Mouse (Mus musculus): Measurements from ENCODE around the gene Cys1. TPM values are rescaled to one million over a fixed set of nuclear protein-coding genes. Genes with fewer than 3 reads are reported as not detected.
A peak's percentile ranks its signal among the peaks of the same experiment; 100 is the strongest.
"Not testable (repeated sequence)": the region's sequence is repeated elsewhere in the genome, so short reads cannot be mapped to it uniquely, and the experiment has no call there.

Gene Cys1
- polyA plus RNA-seq, 1 experiment from 2014 or later: 0.56 TPM

DNA sequence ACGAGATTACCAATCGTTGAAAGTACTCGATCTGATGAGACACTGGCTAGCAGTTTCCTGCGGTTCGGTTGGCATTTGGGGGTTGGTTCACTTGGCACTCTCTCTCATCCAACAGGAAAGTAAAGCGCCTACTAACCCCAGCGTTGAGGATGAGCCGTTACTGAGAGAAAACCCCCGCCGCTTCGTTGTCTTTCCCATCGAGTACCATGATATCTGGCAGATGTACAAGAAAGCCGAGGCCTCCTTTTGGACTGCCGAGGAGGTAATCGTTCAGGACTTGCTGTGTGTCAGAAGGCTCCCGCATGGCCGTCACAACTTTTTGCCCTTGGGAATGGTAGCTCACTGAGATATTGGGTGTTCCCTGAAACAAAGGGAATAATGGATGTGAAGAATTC lies 27.2 kb upstream of the Cys1 start:
- Histone ChIP-seq H3K4me1 (replicated peaks) (peaks cover 29% of the 10 kb centered on the region), H3K4me2 (peak overlapping the region; percentile 77), H3K9me3 (no peaks in the 10 kb centered on the region), H3K27me3 (peaks cover 10% of the 10 kb centered on the region; the same call in 1 of the 2 replicates), H3K27ac (peak overlapping the region; percentile 75; the same call in 1 of the 2 replicates), H3K4me3 (peak overlapping the region; percentile 86), H3K9ac (peak overlapping the region; percentile 84), H3K36me3 (peaks cover 8% of the 10 kb centered on the region; the same call in 1 of the 2 replicates)
- under 1% methylated on average over 17 of the region's 17 CpGs for WGBS
- ATAC-seq (ENCODE audit: low FRiP score): no peak

- Histone ChIP-seq H3K4me1 (replicated peaks) (peaks cover 29% of the 10 kb centered on the region), H3K36me3 (peaks cover 6% of the 10 kb centered on the region; the same call in 1 of the 2 replicates), H3K4me3 (peak within 1 kb of the TSS; percentile 86), H3K27ac (peak within 1 kb of the TSS; percentile 75), H3K27me3 (peaks cover 10% of the 10 kb centered on the region; the same call in 1 of the 2 replicates), H3K9me3 (no peaks in the 10 kb centered on the region), H3K9ac (peak within 1 kb of the TSS; percentile 84), H3K4me2 (peak within 1 kb of the TSS; percentile 77)
- 0% methylated on average over 83 of the region's 83 CpGs for WGBS
- ATAC-seq (ENCODE audit: low FRiP score): peak; percentile 91
These were observed 26.6 kb upstream of the Cys1 start, which contains the start of gene Rrm2 for GRCm38 (mm10) chr12:24707954-24708823. Gene Rrm2 (plus strand): TSS chr12:24708241.

DNA sequence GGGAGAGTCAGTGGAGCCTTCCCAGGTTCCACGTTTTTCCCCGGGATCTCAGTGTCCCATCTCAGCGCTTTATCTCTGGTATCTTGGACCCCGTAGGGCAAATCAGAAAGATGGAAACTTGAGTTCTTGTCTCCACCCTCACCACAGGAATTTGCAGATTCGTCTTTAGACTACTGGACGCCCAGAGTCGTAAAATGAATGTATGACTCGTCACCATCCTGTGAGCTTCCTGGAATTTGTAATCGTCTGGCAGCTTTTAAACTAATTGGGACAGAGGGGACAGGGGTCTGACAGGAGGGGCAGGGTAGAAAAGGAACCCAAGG lies 25.8 kb upstream of the Cys1 start:
- WGBS: under 1% methylated on average over 9 of the region's 9 CpGs
- Histone ChIP-seq H3K27me3 (peaks cover 10% of the 10 kb centered on the region; the same call in 1 of the 2 replicates), H3K27ac (no peak overlapping the region), H3K4me2 (peak overlapping the region; percentile 77), H3K4me1 (replicated peaks) (peaks cover 29% of the 10 kb centered on the region), H3K4me3 (peak overlapping the region; percentile 86), H3K9ac (peak overlapping the region; percentile 84), H3K9me3 (no peaks in the 10 kb centered on the region), H3K36me3 (0 out of 2 replicates have a peak, but pooled peaks cover 3% of the 10 kb centered on the region)
- ATAC-seq (ENCODE audit: low FRiP score): no peak; the same call in 1 of the 2 replicates

DNA sequence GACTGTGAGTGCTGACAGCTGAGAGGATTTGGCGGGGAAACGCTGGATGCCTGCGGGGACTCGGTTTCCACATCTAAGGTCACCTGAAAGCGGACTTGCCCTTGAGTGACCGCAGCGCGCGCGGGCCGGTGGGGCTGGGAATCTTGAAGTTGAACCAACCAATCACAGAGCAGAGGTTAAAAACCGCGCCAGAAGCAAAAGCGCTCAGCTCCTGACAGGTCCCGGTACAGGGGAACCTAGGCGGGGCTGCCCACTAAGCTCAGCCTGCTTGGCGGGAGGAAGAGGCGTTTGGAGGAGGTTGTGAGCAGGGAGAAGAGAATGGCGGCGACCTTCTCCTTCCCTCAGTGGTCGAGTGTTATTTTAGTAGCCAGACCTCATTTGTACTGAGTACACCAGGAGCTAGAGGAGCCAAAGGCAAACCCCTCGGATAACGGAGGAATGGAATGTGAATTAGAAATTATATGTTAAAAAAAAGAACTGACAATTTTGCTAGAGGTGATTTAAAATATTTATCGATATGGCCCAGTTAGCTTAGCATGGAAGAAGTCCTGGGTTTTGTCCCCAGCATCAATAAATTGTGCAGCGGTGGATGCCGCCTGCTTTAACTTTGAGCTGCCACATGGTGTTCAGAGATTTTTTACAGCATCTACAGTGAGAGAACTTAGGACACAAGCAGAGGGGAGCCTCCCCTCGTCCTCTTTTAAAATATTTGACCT lies 25.3 kb upstream of the Cys1 start:
- ATAC-seq (ENCODE audit: low FRiP score): no peak
- Histone ChIP-seq H3K9ac (peak overlapping the region; percentile 84; the same call in 1 of the 2 replicates), H3K4me3 (peak overlapping the region; percentile 86), H3K27me3 (peaks cover 10% of the 10 kb centered on the region; the same call in 1 of the 2 replicates), H3K36me3 (no peaks in the 10 kb centered on the region), H3K4me2 (peak overlapping the region; percentile 77), H3K9me3 (no peaks in the 10 kb centered on the region), H3K4me1 (replicated peaks) (peaks cover 29% of the 10 kb centered on the region), H3K27ac (no peak overlapping the region)
- under 1% methylated on average over 27 of the region's 27 CpGs for WGBS

- Histone ChIP-seq H3K4me3 (no peak overlapping the region), H3K4me1 (replicated peaks) (peaks cover 29% of the 10 kb centered on the region), H3K27ac (no peak overlapping the region), H3K9me3 (no peaks in the 10 kb centered on the region), H3K36me3 (no peaks in the 10 kb centered on the region), H3K27me3 (peaks cover 10% of the 10 kb centered on the region; the same call in 1 of the 2 replicates), H3K9ac (no peak overlapping the region), H3K4me2 (no peak overlapping the region)
- WGBS: 89% methylated on average over 15 of the region's 15 CpGs
- ATAC-seq (ENCODE audit: low FRiP score): no peak
These were observed 24.1 kb upstream of the Cys1 start for GRCm38 (mm10) chr12:24705502-24706263.

DNA sequence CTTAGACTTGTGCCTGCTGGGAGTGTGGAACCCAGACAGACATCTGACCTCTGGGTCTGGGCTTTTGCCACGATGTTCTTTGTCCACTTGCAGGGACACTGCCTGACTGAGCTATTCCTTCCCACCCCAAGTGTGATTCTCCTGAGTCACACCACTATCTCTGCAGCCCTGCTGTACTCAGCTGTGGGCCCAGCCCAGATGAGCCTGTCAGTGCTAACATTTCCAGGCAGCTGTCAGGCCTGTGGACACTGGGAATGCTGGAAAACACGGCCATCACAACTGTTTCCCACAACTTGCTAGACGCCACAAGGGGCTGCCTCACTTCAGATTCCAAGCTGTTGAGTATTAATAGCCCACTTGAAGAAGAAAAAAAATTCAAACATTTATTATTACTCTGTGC lies 21.4 kb upstream of the Cys1 start:
- Histone ChIP-seq H3K9me3 (no peaks in the 10 kb centered on the region), H3K27ac (no peak overlapping the region), H3K4me3 (no peak overlapping the region), H3K9ac (no peak overlapping the region), H3K4me1 (replicated peaks) (peaks cover 16% of the 10 kb centered on the region), H3K4me2 (no peak overlapping the region), H3K36me3 (no peaks in the 10 kb centered on the region), H3K27me3 (peaks cover 10% of the 10 kb centered on the region; the same call in 1 of the 2 replicates)
- 86% methylated on average over 3 of the region's 3 CpGs for WGBS
- ATAC-seq (ENCODE audit: low FRiP score): no peak

DNA sequence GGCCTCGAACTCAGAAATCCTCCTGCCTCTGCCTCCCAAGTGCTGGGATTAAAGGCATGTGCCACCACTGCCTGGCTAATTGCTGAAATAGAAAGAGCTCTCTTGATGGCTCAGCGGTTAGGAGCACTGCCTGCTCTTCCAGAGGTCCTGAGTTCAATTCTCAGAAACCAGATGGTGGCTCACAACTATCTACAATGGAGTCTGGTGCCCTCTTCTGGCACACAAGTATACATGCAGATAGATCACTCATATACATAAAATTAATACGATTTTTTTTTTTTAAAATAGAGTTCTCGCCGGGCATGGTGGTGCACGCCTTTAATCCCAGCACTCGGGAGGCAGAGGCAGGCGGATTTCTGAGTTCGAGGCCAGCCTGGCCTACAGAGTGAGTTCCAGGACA lies 20.0 kb upstream of the Cys1 start:
- not testable (repeated sequence) for H3K27ac ChIP-seq; H3K4me2 ChIP-seq; H3K9ac ChIP-seq; ATAC-seq (ENCODE audit: low FRiP score); H3K4me1 ChIP-seq (replicated peaks); H3K4me3 ChIP-seq; H3K27me3 ChIP-seq; H3K9me3 ChIP-seq; H3K36me3 ChIP-seq
- WGBS: 89% methylated on average over 9 of the region's 9 CpGs

DNA sequence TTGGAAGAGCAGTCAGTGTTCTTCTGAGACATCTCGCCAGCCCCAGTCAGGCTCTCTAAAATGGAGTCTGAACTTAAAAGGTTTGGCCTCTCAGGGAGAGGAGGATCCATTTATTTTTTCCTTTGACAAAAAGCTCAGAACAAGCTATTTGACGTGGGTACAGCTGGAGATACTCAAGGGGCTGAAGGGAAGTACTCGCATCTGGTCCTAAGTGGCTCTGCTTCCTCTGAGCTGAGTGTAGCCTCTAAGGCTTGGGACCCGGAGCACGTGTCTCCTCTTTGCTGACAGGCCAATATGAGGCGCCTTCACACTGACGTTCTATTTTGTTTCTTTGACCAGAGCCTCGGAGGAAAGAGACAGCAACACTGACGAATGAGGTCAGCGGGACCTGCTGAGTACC lies 18.0 kb upstream of the Cys1 start:
- Histone ChIP-seq H3K36me3 (no peaks in the 10 kb centered on the region), H3K4me3 (no peak overlapping the region), H3K9me3 (no peaks in the 10 kb centered on the region), H3K9ac (no peak overlapping the region), H3K27me3 (no peaks in the 10 kb centered on the region), H3K27ac (no peak overlapping the region), H3K4me2 (no peak overlapping the region), H3K4me1 (replicated peaks) (no peaks in the 10 kb centered on the region)
- WGBS: 73% methylated on average over 10 of the region's 10 CpGs
- ATAC-seq (ENCODE audit: low FRiP score): no peak

GRCm38 (mm10) chr12:24698514-24698913 lies 16.9 kb upstream of the Cys1 start:
- no peaks in the 10 kb centered on the region for H3K27me3 ChIP-seq
- WGBS: 75% methylated on average over 3 of the region's 3 CpGs

DNA sequence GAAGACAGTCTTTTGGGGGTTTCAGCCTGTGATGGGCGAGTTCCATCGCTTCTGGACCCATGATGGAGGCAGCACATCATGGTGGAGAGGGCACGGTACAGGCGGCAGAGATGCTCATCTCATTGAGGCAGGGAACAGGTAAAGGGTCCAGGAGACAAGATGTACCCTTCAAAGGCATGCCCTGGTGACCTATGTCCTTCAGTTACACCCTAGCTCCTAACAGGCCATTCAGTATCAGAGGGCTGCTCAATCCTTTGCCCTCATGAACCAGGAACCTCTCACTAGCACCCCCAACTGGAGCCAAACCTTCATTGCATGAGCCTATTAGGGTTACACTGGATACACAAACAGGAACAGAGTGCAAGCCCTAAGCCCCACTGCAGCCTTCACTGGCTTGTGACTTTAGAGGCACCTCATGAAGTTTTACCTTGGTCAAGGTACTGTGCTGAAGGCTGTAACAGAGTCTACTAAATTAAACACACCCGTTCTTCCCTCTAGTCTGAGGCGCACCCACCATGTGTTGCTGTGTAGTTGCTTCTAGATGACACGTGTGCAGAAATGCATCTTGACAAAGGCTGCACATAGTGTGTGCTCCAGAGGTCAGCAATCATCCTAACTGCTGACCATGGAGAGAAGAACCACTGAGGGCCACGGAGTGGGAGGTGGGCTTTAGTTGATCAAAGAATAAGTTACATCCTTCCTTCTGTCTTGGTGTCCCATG lies 16.0 kb upstream of the Cys1 start:
- H3K9ac ChIP-seq: no peak overlapping the region
- WGBS: 63% methylated on average over 8 of the region's 8 CpGs
- no peaks in the 10 kb centered on the region for H3K27me3 ChIP-seq
- ATAC-seq (ENCODE audit: low FRiP score): peak; percentile 52
- H3K27ac ChIP-seq: no peak overlapping the region
- no peaks in the 10 kb centered on the region for H3K4me1 ChIP-seq (replicated peaks)
- H3K4me3 ChIP-seq: no peak overlapping the region
- no peaks in the 10 kb centered on the region for H3K36me3 ChIP-seq
- 0 out of 2 replicates have a peak overlapping the region, but pooled peaks have one; percentile 16 for H3K4me2 ChIP-seq
- H3K9me3 ChIP-seq: no peaks in the 10 kb centered on the region

More at GRCm38 (mm10) chr12:24698514-24698913, 16.9 kb upstream of the Cys1 start:
- H3K36me3 ChIP-seq: no peaks in the 10 kb centered on the region
- no peak overlapping the region for H3K4me3 ChIP-seq
- no peak overlapping the region for H3K27ac ChIP-seq
- H3K4me1 ChIP-seq (replicated peaks): no peaks in the 10 kb centered on the region
- no peak for ATAC-seq (ENCODE audit: low FRiP score)
- no peak overlapping the region for H3K4me2 ChIP-seq
- no peak overlapping the region for H3K9ac ChIP-seq
- H3K9me3 ChIP-seq: no peaks in the 10 kb centered on the region
